Mouse (Mus musculus) forebrain, embryonic 10.5 days (tissue): Measurements from ENCODE around the gene Gm17349. TPM values are rescaled to one million over a fixed set of nuclear protein-coding genes. Genes with fewer than 3 reads are reported as not detected.
A peak's percentile ranks its signal among the peaks of the same experiment; 100 is the strongest.

ENCODE experiments used
- DNase-seq: peaks from one replicate; pipeline ENCODE4 v3.0.0-alpha.2; 2017; ENCODE audit warnings: low spot score; ENCODE audit errors: extremely low spot score
- H3K27ac ChIP-seq: fragments of 300-500 bp; sonication (generic); 2 replicates; pipeline ENCODE4 v1.5.1; 2016; ENCODE audit warnings: mild to moderate bottlenecking
- H3K27me3 ChIP-seq: fragments of 300-500 bp; sonication (generic); 2 replicates; pipeline ENCODE4 v1.6.1; 2016; ENCODE audit warnings: mild to moderate bottlenecking; ENCODE audit not compliant: poor library complexity, severe bottlenecking
- H3K36me3 ChIP-seq: fragments of 300-500 bp; sonication (generic); replicated peaks from 2 replicates; pipeline ENCODE4 v1.6.1; 2016; ENCODE audit warnings: mild to moderate bottlenecking, moderate library complexity
- H3K4me1 ChIP-seq: fragments of 300-500 bp; sonication (generic); 2 replicates; pipeline ENCODE4 v1.6.1; 2016
- H3K4me3 ChIP-seq: fragments of 300-500 bp; sonication (generic); 2 replicates; pipeline ENCODE4 v1.5.1; 2016; ENCODE audit warnings: mild to moderate bottlenecking, moderate library complexity
- H3K9me3 ChIP-seq: fragments of 300-500 bp; sonication (generic); 2 replicates; pipeline ENCODE4 v1.6.1; 2016; ENCODE audit warnings: mild to moderate bottlenecking, moderate library complexity
- WGBS: fragments of 180-500 bp; shearing (Covaris S2); methylation state at CpG from one replicate; pipeline ENCODE4 v1.1.7; 2016; 5-methylcytosine and 5-hydroxymethylcytosine counted together
- polyA plus RNA-seq: library from polyadenylated mRNA; unstranded; fragments of >200 nt; fragmentation: Nextera tagmentation; extraction: Ambion mirVana; gene quantifications from 2 replicates; pipeline ENCODE4 v1.2.1, GENCODE M21; 2016

The Gm17349 gene
- polyA plus RNA-seq, 1 experiment from 2014 or later, result not detected

GRCm38 (mm10) chr15:99678063-99678800 is 27.1 kb downstream of the Gm17349 start:
- DNase-seq, result no peak
- H3K36me3 ChIP-seq, result no peaks in the 10 kb centered on the region
- 17% methylated on average over 13 of the region's 13 CpGs for WGBS
- peaks cover 29% of the 10 kb centered on the region for H3K4me1 ChIP-seq
- no peak overlapping the region for H3K27ac ChIP-seq
- no peaks in the 10 kb centered on the region for H3K9me3 ChIP-seq
- 0 out of 2 replicates have a peak overlapping the region, but pooled peaks have one; percentile 8 for H3K4me3 ChIP-seq
- H3K27me3 ChIP-seq, result peaks cover 33% of the 10 kb centered on the region

- H3K27me3 ChIP-seq, result peaks cover 44% of the 10 kb centered on the region
- H3K27ac ChIP-seq, result peak overlapping the region; percentile 44; the same call in 1 of the 2 replicates
- peaks cover 29% of the 10 kb centered on the region for H3K4me1 ChIP-seq
- DNase-seq, result no peak
- no peaks in the 10 kb centered on the region for H3K36me3 ChIP-seq
- no peaks in the 10 kb centered on the region for H3K9me3 ChIP-seq
- WGBS, result 27% methylated on average over 8 of the region's 8 CpGs
- H3K4me3 ChIP-seq, result no peak overlapping the region
Measured at GRCm38 (mm10) chr15:99677089-99677488, 28.2 kb downstream of the Gm17349 start.

- no peak for DNase-seq
- no peaks in the 10 kb centered on the region for H3K36me3 ChIP-seq
- no peak overlapping the region for H3K27ac ChIP-seq
- H3K4me1 ChIP-seq, result peaks cover 42% of the 10 kb centered on the region
- H3K27me3 ChIP-seq, result peaks cover 66% of the 10 kb centered on the region
- no peak overlapping the region for H3K4me3 ChIP-seq
- no peaks in the 10 kb centered on the region for H3K9me3 ChIP-seq
- WGBS, result 86% methylated on average over 3 of the region's 3 CpGs
Measured at GRCm38 (mm10) chr15:99674866-99675265, 30.4 kb downstream of the Gm17349 start.

- peaks cover 33% of the 10 kb centered on the region for H3K4me1 ChIP-seq
- DNase-seq, result no peak
- no peak overlapping the region for H3K4me3 ChIP-seq
- H3K36me3 ChIP-seq, result no peaks in the 10 kb centered on the region
- no peak overlapping the region for H3K27ac ChIP-seq
- WGBS, result 76% methylated on average over 14 of the region's 14 CpGs
- H3K9me3 ChIP-seq, result no peaks in the 10 kb centered on the region; the same call in 1 of the 2 replicates
- H3K27me3 ChIP-seq, result peaks cover 79% of the 10 kb centered on the region
Measured at GRCm38 (mm10) chr15:99671783-99672182, 33.5 kb downstream of the Gm17349 start.

GRCm38 (mm10) chr15:99670964-99671670 is 34.2 kb downstream of the Gm17349 start:
- peak overlapping the region; percentile 75 for H3K4me3 ChIP-seq
- DNase-seq, result no peak
- H3K36me3 ChIP-seq, result no peaks in the 10 kb centered on the region
- H3K4me1 ChIP-seq, result peaks cover 35% of the 10 kb centered on the region
- no peaks in the 10 kb centered on the region; the same call in 1 of the 2 replicates for H3K9me3 ChIP-seq
- peaks cover 86% of the 10 kb centered on the region for H3K27me3 ChIP-seq
- peak overlapping the region; percentile 79 for H3K27ac ChIP-seq
- WGBS, result 12% methylated on average over 14 of the region's 17 CpGs

- H3K4me1 ChIP-seq, result peaks cover 43% of the 10 kb centered on the region
- peak within 1 kb of the TSS; percentile 75 for H3K4me3 ChIP-seq
- H3K36me3 ChIP-seq, result no peaks in the 10 kb centered on the region
- H3K27ac ChIP-seq, result peak within 1 kb of the TSS; percentile 79
- no peaks in the 10 kb centered on the region; the same call in 1 of the 2 replicates for H3K9me3 ChIP-seq
- DNase-seq, result peak; percentile 54
- peaks cover 94% of the 10 kb centered on the region for H3K27me3 ChIP-seq
- WGBS, result under 1% methylated on average over 64 of the region's 74 CpGs
Measured at GRCm38 (mm10) chr15:99670154-99670821, 35.0 kb downstream of the Gm17349 start, which contains the start of gene Asic1. Asic1 (plus strand) TSS chr15:99670368.

- Histone ChIP-seq H3K36me3 (no peaks in the 10 kb centered on the region), H3K4me3 (peak overlapping the region; percentile 75; the same call in 1 of the 2 replicates), H3K27me3 (peaks cover 96% of the 10 kb centered on the region), H3K27ac (no peak overlapping the region), H3K4me1 (peaks cover 52% of the 10 kb centered on the region), H3K9me3 (no peaks in the 10 kb centered on the region; the same call in 1 of the 2 replicates)
- WGBS, result 0% methylated on average over 1 of the region's 1 CpGs
- DNase-seq, result no peak
Measured at GRCm38 (mm10) chr15:99669392-99669791, 35.9 kb downstream of the Gm17349 start.

- peak overlapping the region; percentile 2; the same call in 1 of the 2 replicates for H3K4me3 ChIP-seq
- H3K27ac ChIP-seq, result no peak overlapping the region
- no peaks in the 10 kb centered on the region for H3K36me3 ChIP-seq
- DNase-seq, result peak; percentile 69
- H3K4me1 ChIP-seq, result peaks cover 57% of the 10 kb centered on the region
- peaks cover 98% of the 10 kb centered on the region for H3K27me3 ChIP-seq
- no peaks in the 10 kb centered on the region; the same call in 1 of the 2 replicates for H3K9me3 ChIP-seq
- 4% methylated on average over 12 of the region's 12 CpGs for WGBS
Measured at GRCm38 (mm10) chr15:99668881-99669280, 36.4 kb downstream of the Gm17349 start.

GRCm38 (mm10) chr15:99667544-99667943 is 37.7 kb downstream of the Gm17349 start:
- peaks cover 98% of the 10 kb centered on the region for H3K27me3 ChIP-seq

GRCm38 (mm10) chr15:99664600-99665451 is 40.5 kb downstream of the Gm17349 start:
- Histone ChIP-seq H3K27ac (peak overlapping the region; percentile 76), H3K4me3 (peak overlapping the region; percentile 59), H3K4me1 (peaks cover 55% of the 10 kb centered on the region), H3K27me3 (peaks cover 87% of the 10 kb centered on the region), H3K9me3 (no peaks in the 10 kb centered on the region; the same call in 1 of the 2 replicates), H3K36me3 (no peaks in the 10 kb centered on the region)
- DNase-seq, result peak; percentile 65
- under 1% methylated on average over 52 of the region's 52 CpGs for WGBS

More at GRCm38 (mm10) chr15:99667544-99667943, 37.7 kb downstream of the Gm17349 start:
- no peaks in the 10 kb centered on the region for H3K36me3 ChIP-seq
- no peak overlapping the region for H3K4me3 ChIP-seq
- peaks cover 68% of the 10 kb centered on the region for H3K4me1 ChIP-seq
- no peak overlapping the region for H3K27ac ChIP-seq
- 92% methylated on average over 2 of the region's 2 CpGs for WGBS
- no peak for DNase-seq
- H3K9me3 ChIP-seq, result no peaks in the 10 kb centered on the region; the same call in 1 of the 2 replicates

GRCm38 (mm10) chr15:99663964-99664599 is 41.2 kb downstream of the Gm17349 start:
- Histone ChIP-seq H3K36me3 (no peaks in the 10 kb centered on the region), H3K9me3 (no peaks in the 10 kb centered on the region; the same call in 1 of the 2 replicates), H3K4me1 (peaks cover 48% of the 10 kb centered on the region), H3K4me3 (peak overlapping the region; percentile 59), H3K27ac (peak overlapping the region; percentile 76), H3K27me3 (peaks cover 80% of the 10 kb centered on the region)
- DNase-seq, result no peak
- WGBS, result 5% methylated on average over 17 of the region's 17 CpGs
